Comparison of ENCODE assay signal across 9 mouse cellular contexts in genomic region chr7:139943674-139944281, GRCm38 (mm10). TPM values are rescaled to one million over a fixed set of nuclear protein-coding genes. Genes with fewer than 3 reads are reported as not detected.
DNase-seq lines count a peak whose midpoint lies in the region; ATAC-seq lines count a peak whose summit lies in the region.
"Had no signal": no experiment of that assay in that cellular context is flagged by ENCODE, and none has a peak within 500 bp of the region (broad histone marks: within the 10 kb centered on the region; RNA-seq: fewer than 3 reads in every experiment).

Gene Utf1, plus strand, starts transcription at chr7:139943789.

- peak within 1 kb of the TSS; percentile 43; the same call in 1 of the 2 replicates for H3K9ac ChIP-seq in heart, embryonic 16.5 days (ENCODE audit: low read length)

- 0 out of 2 replicates have a peak, but pooled peaks cover 9% of the 10 kb centered on the region for H3K4me1 ChIP-seq in heart, embryonic 16.5 days (ENCODE audit: control insufficient read depth, insufficient read depth, low read length)

- no peaks in the 10 kb centered on the region for H3K36me3 ChIP-seq in heart, embryonic 16.5 days (ENCODE audit: control insufficient read depth, insufficient read depth)

- 2% methylated on average over 58 of the region's 59 CpGs for WGBS in heart, embryonic 16.5 days

- peak within 1 kb of the TSS; percentile 50 for H3K4me3 ChIP-seq in heart, embryonic 16.5 days (ENCODE audit: low read length)
- H3K4me3 ChIP-seq: myocyte had no signal

- peak; percentile 58 for DNase-seq in ovary, postnatal 36 days (ENCODE audit: low spot score)
- no peak for DNase-seq in ovary, postnatal 14 days (ENCODE audit: low spot score)
- peak; percentile 31 for DNase-seq in brain, adult 2 months (ENCODE audit: low read depth, low spot score)
- DNase-seq in kidney, postnatal 25 days: peak; percentile 34 to 47
- DNase-seq in mesoderm, embryonic 11.5 days (ENCODE audit: low read depth, low spot score): peak; percentile 37
- peak; percentile 16 to 20 for DNase-seq in thymus, postnatal 36 days
- no peak for DNase-seq in left cerebral cortex, adult 9 months (ENCODE audit: low spot score in 2 of 2)

- 0 out of 2 replicates have a peak, but pooled peaks have one; percentile 45 for ATAC-seq in heart, embryonic 16.5 days (replicated peaks; ENCODE audit: extremely low read depth, insufficient read depth, low FRiP score)

- peaks cover 79% of the 10 kb centered on the region for H3K27me3 ChIP-seq in heart, embryonic 16.5 days (ENCODE audit: control insufficient read depth, insufficient read depth, low read length)

- H3K4me2 ChIP-seq in heart, embryonic 16.5 days (ENCODE audit: low read depth, low read length): peak within 1 kb of the TSS; percentile 69

- no peak within 1 kb of the TSS for H3K27ac ChIP-seq in heart, embryonic 16.5 days (ENCODE audit: low read length)

- no peaks in the 10 kb centered on the region for H3K9me3 ChIP-seq in heart, embryonic 16.5 days (replicated peaks; ENCODE audit: control insufficient read depth, low read length)

RNA-seq across cellular contexts. Expression of gene Utf1, which starts in this region (rescaled TPM):
- polyA plus RNA-seq in heart, embryonic 16.5 days (2015; fragmentation: Nextera tagmentation; extraction: Ambion mirVana): 0.71 and 2.0 TPM in 2 replicates
- polyA plus RNA-seq: myocyte had no signal

Comparison
In these comparisons a context has a peak if more than half of its experiments do, and no peak if none do; other contexts are left out.
1. DNase-seq: peak in ovary, postnatal 36 days (single experiment), brain, adult 2 months (single experiment), kidney, postnatal 25 days (2 of 2), mesoderm, embryonic 11.5 days (single experiment) and thymus, postnatal 36 days (2 of 2); none in ovary, postnatal 14 days (single experiment) and left cerebral cortex, adult 9 months (0 of 2).